Mouse (Mus musculus) liver, embryonic 14.5 days (tissue): ENCODE measurements around the gene Tmem200b. TPM values are rescaled to one million over a fixed set of nuclear protein-coding genes. Genes with fewer than 3 reads are reported as not detected.

Source experiments
- ATAC-seq: fragments of 200-750 bp; cut with Nextera tagmentation; 2 replicates; pipeline ENCODE4 v1.8.0; 2017; ENCODE audit warnings: moderate number of reproducible peaks, mild to moderate bottlenecking, moderate library complexity; ENCODE audit not compliant: insufficient read depth
- DNase-seq, 3 experiments: peaks; one replicate each; pipeline ENCODE4 v3.0.0-alpha.2; 2012 to 2013; ENCODE audit warnings: low read depth in 3 of 3, low spot score in 3 of 3
- H3K27ac ChIP-seq: fragments of 300-500 bp; sonication (generic); 2 replicates; pipeline ENCODE4 v1.5.1; 2014; ENCODE audit warnings: moderate library complexity, mild to moderate bottlenecking, control low read depth, inconsistent platforms
- H3K27me3 ChIP-seq: fragments of 300-500 bp; sonication (generic); 2 replicates; pipeline ENCODE4 v1.6.1; 2014; ENCODE audit warnings: mild to moderate bottlenecking, low read length, moderate library complexity; ENCODE audit not compliant: control insufficient read depth, insufficient read depth
- H3K36me3 ChIP-seq: fragments of 300-500 bp; sonication (generic); replicated peaks from 2 replicates; pipeline ENCODE4 v1.6.1; 2014; ENCODE audit warnings: low read depth; ENCODE audit not compliant: control insufficient read depth, insufficient read depth
- H3K4me1 ChIP-seq, 2 experiments: fragments of 200-500 bp in 1 of 2; fragments of 300-500 bp in 1 of 2; sonication (generic) in 1 of 2; replicated peaks; 2 replicates each; pipeline ENCODE4 v1.6.1; 2012 to 2014; ENCODE audit warnings: antibody characterized with exemption in 1 of 2, inconsistent platforms in 1 of 2, low read length in 1 of 2; ENCODE audit not compliant: control insufficient read depth in 2 of 2, insufficient read depth in 2 of 2
- H3K4me2 ChIP-seq: fragments of 300-500 bp; sonication (generic); 2 replicates; pipeline ENCODE4 v1.6.1; 2014; ENCODE audit warnings: low read depth, mild to moderate bottlenecking, control low read depth, moderate library complexity
- H3K4me3 ChIP-seq, 2 experiments: fragments of 200-500 bp in 1 of 2; fragments of 300-500 bp in 1 of 2; sonication (generic) in 1 of 2; 2 replicates each; pipeline ENCODE4 v1.5.1; 2012 to 2014; ENCODE audit warnings: low read depth in 2 of 2, low read length in 2 of 2, mild to moderate bottlenecking in 2 of 2, control low read depth in 1 of 2, inconsistent platforms in 1 of 2, moderate library complexity in 1 of 2; ENCODE audit not compliant: insufficient read depth in 1 of 2
- H3K9ac ChIP-seq: fragments of 300-500 bp; sonication (generic); replicated peaks from 2 replicates; pipeline ENCODE4 v1.6.1; 2014; ENCODE audit warnings: mild to moderate bottlenecking, control low read depth, moderate library complexity
- H3K9me3 ChIP-seq: fragments of 300-500 bp; sonication (generic); 2 replicates; pipeline ENCODE4 v1.6.1; 2016; ENCODE audit warnings: low read length, mixed read lengths; ENCODE audit not compliant: control insufficient read depth
- CTCF ChIP-seq: IDR thresholded peaks from 2 replicates; pipeline ENCODE4 v1.5.1; 2016; ENCODE audit warnings: antibody characterized with exemption, low read depth, control low read depth
- EP300 ChIP-seq: IDR thresholded peaks from 2 replicates; pipeline ENCODE4 v1.6.1; 2016; ENCODE audit warnings: antibody characterized with exemption, low read depth
- WGBS: fragments of 180-500 bp; shearing (Covaris S2); extraction: QIAGEN DNeasy Blood & Tissue Kit; methylation state at CpG from one replicate; pipeline ENCODE4 v1.1.7; 2014; ENCODE audit not compliant: insufficient replicate concordance; 5-methylcytosine and 5-hydroxymethylcytosine counted together
- polyA plus RNA-seq, 2 experiments: library from polyadenylated mRNA; depleted of rRNA in 1 of 2; stranded (reverse) in 1 of 2; unstranded in 1 of 2; fragments of >200 nt; fragmentation: Nextera tagmentation in 1 of 2; extraction: Ambion mirVana in 1 of 2; gene quantifications; 2 replicates each; pipeline versions ENCODE4 v1.2.1 to v1.2.3; 2012 to 2014

The Tmem200b gene
- polyA plus RNA-seq, 2 experiments = 0.06 to 0.67 TPM

DNA sequence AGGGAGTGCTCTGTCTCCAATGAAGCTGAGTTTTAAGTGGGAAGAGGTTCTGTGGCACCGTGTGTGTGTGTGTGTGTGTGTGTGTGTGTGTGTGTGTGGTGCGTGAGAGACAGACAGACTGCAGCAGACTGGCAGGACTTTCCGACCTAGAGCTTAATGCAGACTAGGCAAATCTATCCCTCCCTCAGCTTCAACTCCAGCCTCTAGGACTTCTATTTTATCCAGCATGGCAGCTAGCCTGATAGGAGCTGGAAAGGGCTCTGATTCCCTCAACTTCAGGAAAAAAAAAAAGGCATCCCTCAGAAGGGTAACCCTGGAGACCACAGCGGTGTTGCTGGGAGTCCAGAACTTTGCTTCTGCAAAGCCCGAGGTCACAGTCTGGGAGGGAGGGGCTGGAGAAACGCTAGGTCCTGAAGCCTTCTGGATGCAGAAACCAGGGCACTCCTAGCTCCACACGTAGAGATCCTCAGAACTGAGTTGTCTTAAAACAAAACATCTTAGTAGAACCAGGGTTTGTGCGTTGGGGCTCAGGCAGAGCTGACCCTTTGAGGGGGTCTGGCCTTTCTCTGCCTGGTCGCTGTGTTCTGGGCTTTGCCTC is 7.4 kb upstream of the Tmem200b start:
- 11% methylated on average over 9 of the region's 9 CpGs for WGBS
- H3K4me2 ChIP-seq = no peak overlapping the region
- no peak overlapping the region for H3K27ac ChIP-seq
- H3K4me3 ChIP-seq = no peak overlapping the region
- DNase-seq (no peak), ATAC-seq (no peak)
- H3K36me3 ChIP-seq = no peaks in the 10 kb centered on the region
- no peaks in the 10 kb centered on the region for H3K9me3 ChIP-seq
- peaks cover 78% of the 10 kb centered on the region for H3K27me3 ChIP-seq
- H3K4me1 ChIP-seq = peaks cover 0 to 2% of the 10 kb centered on the region in 2 experiments; a peak in 1 of 4 replicates
- no peak overlapping the region for H3K9ac ChIP-seq
- no peak for TF ChIP-seq CTCF
- TF ChIP-seq EP300 = no peak

DNA sequence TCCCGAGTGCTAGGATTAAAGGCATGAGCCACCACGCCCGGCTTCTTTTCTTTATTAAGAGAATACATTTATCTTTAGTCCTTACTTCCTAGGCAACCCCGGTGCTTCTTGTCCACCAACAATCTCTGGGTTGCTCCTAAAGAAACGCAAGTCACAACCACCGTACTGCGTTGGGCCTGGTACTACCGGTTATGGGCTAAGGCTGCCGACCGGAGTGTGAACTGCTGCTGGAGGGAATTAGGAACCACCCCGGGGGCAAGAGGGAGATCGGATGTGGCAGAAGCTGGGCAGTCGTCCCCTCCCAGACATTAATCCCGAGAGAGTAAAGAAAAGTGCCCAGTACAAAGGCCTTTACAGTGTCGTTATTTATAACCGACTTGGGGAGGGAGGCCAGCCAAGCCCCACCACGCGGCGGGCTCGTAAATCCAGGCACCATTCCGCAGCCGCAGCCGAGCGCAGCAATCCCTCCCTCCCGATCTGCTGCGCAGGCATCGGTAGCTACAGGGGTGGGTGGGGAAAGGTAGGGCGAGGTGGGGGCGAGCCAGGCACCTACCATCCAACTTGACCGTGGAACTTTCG is 6.6 kb upstream of the Tmem200b start:
- no peak overlapping the region for H3K27ac ChIP-seq
- H3K27me3 ChIP-seq = peaks cover 87% of the 10 kb centered on the region
- no peak for TF ChIP-seq EP300
- no peak for TF ChIP-seq CTCF
- no peaks in the 10 kb centered on the region for H3K36me3 ChIP-seq
- no peaks in the 10 kb centered on the region for H3K9me3 ChIP-seq
- DNase-seq (no peak), ATAC-seq (no peak)
- no peak overlapping the region for H3K9ac ChIP-seq
- 4% methylated on average over 31 of the region's 31 CpGs for WGBS
- H3K4me3 ChIP-seq = 0 out of 4 replicates have a peak overlapping the region, but pooled peaks of 1 of the 2 experiments have one; percentile 8
- peaks cover 0 to 4% of the 10 kb centered on the region in 2 experiments; a peak in 1 of 4 replicates for H3K4me1 ChIP-seq
- H3K4me2 ChIP-seq = peak overlapping the region; percentile 28; the same call in 1 of the 2 replicates

GRCm38 (mm10) chr4:131915821-131916328 is 5.7 kb upstream of the Tmem200b start:
- H3K36me3 ChIP-seq = no peaks in the 10 kb centered on the region
- no peak for ATAC-seq
- peaks cover 0 to 4% of the 10 kb centered on the region in 2 experiments; a peak in 1 of 4 replicates for H3K4me1 ChIP-seq
- H3K4me2 ChIP-seq = no peak overlapping the region
- H3K4me3 ChIP-seq = no peak overlapping the region
- H3K9me3 ChIP-seq = no peaks in the 10 kb centered on the region
- peaks cover 95% of the 10 kb centered on the region for H3K27me3 ChIP-seq
- DNase-seq = no peak
- no peak overlapping the region for H3K9ac ChIP-seq
- WGBS = 29% methylated on average over 13 of the region's 13 CpGs
- no peak for TF ChIP-seq EP300
- no peak for TF ChIP-seq CTCF
- H3K27ac ChIP-seq = no peak overlapping the region

DNA sequence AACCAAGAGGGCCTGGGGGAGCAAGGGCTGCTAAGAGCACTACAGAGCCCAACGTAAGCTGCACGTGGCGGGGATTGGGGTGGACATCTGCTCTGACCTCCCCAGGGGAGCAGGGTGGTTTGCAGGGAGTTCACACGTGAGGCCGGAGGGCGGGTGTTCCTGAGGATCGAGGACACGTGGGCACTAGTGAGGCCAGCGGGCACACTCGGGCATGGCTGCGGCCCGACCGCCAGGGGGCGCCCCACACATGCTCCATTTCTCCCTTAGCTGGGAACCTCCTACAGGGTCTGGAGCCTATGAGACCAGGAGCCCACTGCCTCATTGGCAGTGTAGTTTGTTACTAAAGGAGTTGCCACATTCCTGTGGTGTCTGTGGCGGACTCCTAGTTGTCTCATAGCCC is 5.1 kb upstream of the Tmem200b start:
- Histone ChIP-seq H3K27me3 (peaks cover 97% of the 10 kb centered on the region), H3K9me3 (no peaks in the 10 kb centered on the region), H3K4me3 (no peak overlapping the region), H3K9ac (no peak overlapping the region), H3K4me2 (no peak overlapping the region), H3K36me3 (no peaks in the 10 kb centered on the region), H3K4me1 (peaks cover 0 to 4% of the 10 kb centered on the region in 2 experiments; a peak in 1 of 4 replicates), H3K27ac (no peak overlapping the region)
- no peak for TF ChIP-seq EP300
- peak; percentile 98 for TF ChIP-seq CTCF
- ATAC-seq (peak; percentile 40), DNase-seq (peak; percentile 38 to 53 (median 41))
- 3% methylated on average over 15 of the region's 15 CpGs for WGBS

- peaks cover 0 to 4% of the 10 kb centered on the region in 2 experiments; a peak in 1 of 4 replicates for H3K4me1 ChIP-seq
These were observed 4.5 kb upstream of the Tmem200b start for GRCm38 (mm10) chr4:131917010-131917555.

More at GRCm38 (mm10) chr4:131917010-131917555, 4.5 kb upstream of the Tmem200b start:
- H3K4me2 ChIP-seq = no peak overlapping the region
- no peak overlapping the region for H3K4me3 ChIP-seq
- H3K36me3 ChIP-seq = no peaks in the 10 kb centered on the region
- peaks cover 97% of the 10 kb centered on the region for H3K27me3 ChIP-seq
- ATAC-seq (no peak), DNase-seq (no peak)
- no peaks in the 10 kb centered on the region for H3K9me3 ChIP-seq
- TF ChIP-seq CTCF (no peak), EP300 (no peak)
- WGBS = 56% methylated on average over 10 of the region's 10 CpGs
- no peak overlapping the region for H3K9ac ChIP-seq
- H3K27ac ChIP-seq = no peak overlapping the region
